Mouse (Mus musculus): ENCODE measurements at regions not wholly inside any gene's neighbourhood (a gene's known extent, or its start where the extent isn't known, plus 50 kb on each side); places are given as distances from the start of the nearest gene placed in this dataset.

GRCm38 (mm10) chr14:29784506-29784905 is 62.8 kb upstream of the Cacna2d3 start:
- Histone ChIP-seq H3K4me3 (ENCODE audit: low read depth, low read length) (no peak overlapping the region), H3K9ac (replicated peaks; ENCODE audit: low read length) (no peak overlapping the region), H3K27me3 (ENCODE audit: control insufficient read depth, insufficient read depth, low read length) (no peaks in the 10 kb centered on the region), H3K4me1 (ENCODE audit: control insufficient read depth, insufficient read depth, low read length) (no peaks in the 10 kb centered on the region), H3K4me2 (ENCODE audit: low read depth, low read length) (no peak overlapping the region), H3K27ac (replicated peaks; ENCODE audit: low read depth, low read length) (no peak overlapping the region), H3K36me3 (replicated peaks; ENCODE audit: control insufficient read depth, insufficient read depth, low read depth, low read length) (no peaks in the 10 kb centered on the region), H3K9me3 (replicated peaks; ENCODE audit: control insufficient read depth, low read length) (no peaks in the 10 kb centered on the region)
- ATAC-seq (replicated peaks; ENCODE audit: insufficient number of reproducible peaks, low FRiP score, low TSS enrichment, low read depth) = no peak
- DNase-seq (ENCODE audit: low spot score) = no peak
- WGBS = 80% methylated on average over 2 of the region's 2 CpGs

- ATAC-seq (replicated peaks; ENCODE audit: insufficient number of reproducible peaks, low FRiP score, low TSS enrichment, low read depth) = no peak
- no peak overlapping the region for H3K4me2 ChIP-seq (ENCODE audit: low read depth, low read length)
- H3K9ac ChIP-seq (replicated peaks; ENCODE audit: low read length) = no peak overlapping the region
- DNase-seq (ENCODE audit: low spot score) = no peak
- H3K27ac ChIP-seq (replicated peaks; ENCODE audit: low read depth, low read length) = no peak overlapping the region
- no peaks in the 10 kb centered on the region for H3K27me3 ChIP-seq (ENCODE audit: control insufficient read depth, insufficient read depth, low read length)
- WGBS = 76% methylated on average over 3 of the region's 3 CpGs
- no peaks in the 10 kb centered on the region for H3K36me3 ChIP-seq (replicated peaks; ENCODE audit: control insufficient read depth, insufficient read depth, low read depth, low read length)
- no peaks in the 10 kb centered on the region for H3K4me1 ChIP-seq (ENCODE audit: control insufficient read depth, insufficient read depth, low read length)
- H3K9me3 ChIP-seq (replicated peaks; ENCODE audit: control insufficient read depth, low read length) = no peaks in the 10 kb centered on the region
- no peak overlapping the region for H3K4me3 ChIP-seq (ENCODE audit: low read depth, low read length)
These were observed 64.8 kb upstream of the Cacna2d3 start for GRCm38 (mm10) chr14:29786431-29786830.

GRCm38 (mm10) chr14:29787796-29788195 is 66.1 kb upstream of the Cacna2d3 start:
- no peak overlapping the region for H3K4me2 ChIP-seq (ENCODE audit: low read depth, low read length)
- no peak overlapping the region for H3K9ac ChIP-seq (replicated peaks; ENCODE audit: low read length)
- no peaks in the 10 kb centered on the region for H3K27me3 ChIP-seq (ENCODE audit: control insufficient read depth, insufficient read depth, low read length)
- no peaks in the 10 kb centered on the region for H3K36me3 ChIP-seq (replicated peaks; ENCODE audit: control insufficient read depth, insufficient read depth, low read depth, low read length)
- H3K27ac ChIP-seq (replicated peaks; ENCODE audit: low read depth, low read length) = no peak overlapping the region
- H3K9me3 ChIP-seq (replicated peaks; ENCODE audit: control insufficient read depth, low read length) = no peaks in the 10 kb centered on the region
- no peak for ATAC-seq (replicated peaks; ENCODE audit: insufficient number of reproducible peaks, low FRiP score, low TSS enrichment, low read depth)
- DNase-seq (ENCODE audit: low spot score) = no peak
- H3K4me1 ChIP-seq (ENCODE audit: control insufficient read depth, insufficient read depth, low read length) = no peaks in the 10 kb centered on the region
- H3K4me3 ChIP-seq (ENCODE audit: low read depth, low read length) = no peak overlapping the region
- WGBS = 82% methylated on average over 7 of the region's 7 CpGs

GRCm38 (mm10) chr14:29788351-29788750 is 66.7 kb upstream of the Cacna2d3 start:
- H3K9ac ChIP-seq (replicated peaks; ENCODE audit: low read length) = no peak overlapping the region
- H3K4me2 ChIP-seq (ENCODE audit: low read depth, low read length) = no peak overlapping the region
- no peaks in the 10 kb centered on the region for H3K27me3 ChIP-seq (ENCODE audit: control insufficient read depth, insufficient read depth, low read length)
- WGBS = 76% methylated on average over 7 of the region's 7 CpGs
- H3K27ac ChIP-seq (replicated peaks; ENCODE audit: low read depth, low read length) = no peak overlapping the region
- H3K4me1 ChIP-seq (ENCODE audit: control insufficient read depth, insufficient read depth, low read length) = no peaks in the 10 kb centered on the region
- H3K36me3 ChIP-seq (replicated peaks; ENCODE audit: control insufficient read depth, insufficient read depth, low read depth, low read length) = no peaks in the 10 kb centered on the region
- DNase-seq (ENCODE audit: low spot score) (no peak), ATAC-seq (replicated peaks; ENCODE audit: insufficient number of reproducible peaks, low FRiP score, low TSS enrichment, low read depth) (no peak)
- H3K4me3 ChIP-seq (ENCODE audit: low read depth, low read length) = no peak overlapping the region
- H3K9me3 ChIP-seq (replicated peaks; ENCODE audit: control insufficient read depth, low read length) = no peaks in the 10 kb centered on the region

GRCm38 (mm10) chr14:29795325-29795724 is 73.7 kb upstream of the Cacna2d3 start:
- WGBS = 48% methylated on average over 2 of the region's 2 CpGs
- no peak for ATAC-seq (replicated peaks; ENCODE audit: insufficient number of reproducible peaks, low FRiP score, low TSS enrichment, low read depth)
- no peaks in the 10 kb centered on the region for H3K4me1 ChIP-seq (ENCODE audit: control insufficient read depth, insufficient read depth, low read length)
- no peak overlapping the region for H3K27ac ChIP-seq (replicated peaks; ENCODE audit: low read depth, low read length)
- H3K4me3 ChIP-seq (ENCODE audit: low read depth, low read length) = no peak overlapping the region
- H3K36me3 ChIP-seq (replicated peaks; ENCODE audit: control insufficient read depth, insufficient read depth, low read depth, low read length) = no peaks in the 10 kb centered on the region
- no peak overlapping the region for H3K4me2 ChIP-seq (ENCODE audit: low read depth, low read length)
- DNase-seq (ENCODE audit: low spot score) = no peak
- H3K27me3 ChIP-seq (ENCODE audit: control insufficient read depth, insufficient read depth, low read length) = no peaks in the 10 kb centered on the region
- H3K9ac ChIP-seq (replicated peaks; ENCODE audit: low read length) = no peak overlapping the region
- no peaks in the 10 kb centered on the region for H3K9me3 ChIP-seq (replicated peaks; ENCODE audit: control insufficient read depth, low read length)

GRCm38 (mm10) chr14:29796396-29796795 is 74.7 kb upstream of the Cacna2d3 start:
- DNase-seq (ENCODE audit: low spot score) = no peak
- H3K27me3 ChIP-seq (ENCODE audit: control insufficient read depth, insufficient read depth, low read length) = no peaks in the 10 kb centered on the region
- 73% methylated on average over 7 of the region's 7 CpGs for WGBS

GRCm38 (mm10) chr14:29799852-29800251 is 78.2 kb upstream of the Cacna2d3 start:
- no peak overlapping the region for H3K27ac ChIP-seq (replicated peaks; ENCODE audit: low read depth, low read length)
- no peaks in the 10 kb centered on the region for H3K9me3 ChIP-seq (replicated peaks; ENCODE audit: control insufficient read depth, low read length)
- H3K9ac ChIP-seq (replicated peaks; ENCODE audit: low read length) = no peak overlapping the region
- 78% methylated on average over 13 of the region's 13 CpGs for WGBS
- no peak overlapping the region for H3K4me2 ChIP-seq (ENCODE audit: low read depth, low read length)
- no peaks in the 10 kb centered on the region for H3K4me1 ChIP-seq (ENCODE audit: control insufficient read depth, insufficient read depth, low read length)
- ATAC-seq (replicated peaks; ENCODE audit: insufficient number of reproducible peaks, low FRiP score, low TSS enrichment, low read depth) (no peak), DNase-seq (ENCODE audit: low spot score) (no peak)
- no peaks in the 10 kb centered on the region for H3K27me3 ChIP-seq (ENCODE audit: control insufficient read depth, insufficient read depth, low read length)
- no peak overlapping the region for H3K4me3 ChIP-seq (ENCODE audit: low read depth, low read length)
- H3K36me3 ChIP-seq (replicated peaks; ENCODE audit: control insufficient read depth, insufficient read depth, low read depth, low read length) = no peaks in the 10 kb centered on the region

More at GRCm38 (mm10) chr14:29796396-29796795, 74.7 kb upstream of the Cacna2d3 start:
- no peak overlapping the region for H3K4me3 ChIP-seq (ENCODE audit: low read depth, low read length)
- no peak for ATAC-seq (replicated peaks; ENCODE audit: insufficient number of reproducible peaks, low FRiP score, low TSS enrichment, low read depth)
- no peak overlapping the region for H3K4me2 ChIP-seq (ENCODE audit: low read depth, low read length)
- H3K9me3 ChIP-seq (replicated peaks; ENCODE audit: control insufficient read depth, low read length) = no peaks in the 10 kb centered on the region
- H3K4me1 ChIP-seq (ENCODE audit: control insufficient read depth, insufficient read depth, low read length) = no peaks in the 10 kb centered on the region
- H3K27ac ChIP-seq (replicated peaks; ENCODE audit: low read depth, low read length) = no peak overlapping the region
- H3K9ac ChIP-seq (replicated peaks; ENCODE audit: low read length) = no peak overlapping the region
- H3K36me3 ChIP-seq (replicated peaks; ENCODE audit: control insufficient read depth, insufficient read depth, low read depth, low read length) = no peaks in the 10 kb centered on the region

DNA sequence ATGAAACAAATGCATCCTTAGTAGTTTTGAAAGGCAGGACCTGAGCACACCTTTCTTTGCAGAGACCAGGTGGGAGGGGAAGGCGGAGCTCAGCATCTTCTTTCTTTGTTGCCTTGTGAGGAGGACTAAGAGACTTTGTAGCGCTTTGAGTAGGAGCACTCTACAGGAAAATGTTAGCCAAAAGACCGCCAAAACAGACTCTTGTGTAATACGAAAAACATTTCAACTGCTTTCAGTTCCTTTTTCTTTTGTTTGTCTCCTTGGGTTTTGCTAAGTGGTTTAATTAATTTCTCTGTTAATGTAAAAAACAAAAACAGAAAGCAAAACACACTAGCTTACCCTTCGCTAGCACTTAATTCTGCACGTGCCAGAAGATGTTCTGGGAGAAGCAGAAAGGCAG is 83.6 kb upstream of the Cacna2d3 start:
- WGBS = 84% methylated on average over 6 of the region's 6 CpGs
- no peak for DNase-seq (ENCODE audit: low spot score)

More for the DNA sequence above, 83.6 kb upstream of the Cacna2d3 start:
- Histone ChIP-seq H3K27ac (replicated peaks; ENCODE audit: low read depth, low read length) (no peak overlapping the region), H3K4me3 (ENCODE audit: low read depth, low read length) (no peak overlapping the region), H3K9ac (replicated peaks; ENCODE audit: low read length) (no peak overlapping the region), H3K9me3 (replicated peaks; ENCODE audit: control insufficient read depth, low read length) (no peaks in the 10 kb centered on the region), H3K27me3 (ENCODE audit: control insufficient read depth, insufficient read depth, low read length) (no peaks in the 10 kb centered on the region), H3K4me2 (ENCODE audit: low read depth, low read length) (no peak overlapping the region), H3K36me3 (replicated peaks; ENCODE audit: control insufficient read depth, insufficient read depth, low read depth, low read length) (no peaks in the 10 kb centered on the region), H3K4me1 (ENCODE audit: control insufficient read depth, insufficient read depth, low read length) (no peaks in the 10 kb centered on the region)
- no peak for ATAC-seq (replicated peaks; ENCODE audit: insufficient number of reproducible peaks, low FRiP score, low TSS enrichment, low read depth)

Data from embryonic facial prominence, embryonic 11.5 days (tissue).